Comparison of ENCODE assay signal across 35 mouse cellular contexts in genomic region chr8:71906809-71907208, GRCm38 (mm10).
"Had no signal": no experiment of that assay in that cellular context is flagged by ENCODE, and none has a peak within 500 bp of the region (broad histone marks: within the 10 kb centered on the region; RNA-seq: fewer than 3 reads in every experiment).

No protein-coding gene starts in this region.

- ATAC-seq: hindbrain, embryonic 16.5 days; hindbrain, postnatal 0 days; inflammation-experienced regulatory T-cells, adult 6 months; intestine, embryonic 15.5 days; intestine, embryonic 16.5 days; intestine, postnatal 0 days had no signal

- DNase-seq: heart, postnatal 10 days; heart, postnatal 14 days; heart, postnatal 36 days; heart, postnatal 4 days; kidney, adult 11 months; kidney, adult 18-20 months; kidney, adult 2 months; kidney, adult 8-10 months; kidney, adult 9 months; kidney, postnatal 10 days; kidney, postnatal 14 days; kidney, postnatal 25 days; kidney, postnatal 36 days; kidney, postnatal 4 days; layer of hippocampus, adult 9-11 months; layer of hippocampus, postnatal 36 days had no signal

- H3K27me3 ChIP-seq: heart, embryonic 12.5 days; heart, embryonic 13.5 days; heart, embryonic 15.5 days; intestine, embryonic 15.5 days; kidney, embryonic 15.5 days had no signal

- H3K4me2 ChIP-seq: heart, embryonic 11.5 days; heart, embryonic 12.5 days; heart, embryonic 13.5 days; heart, embryonic 15.5 days; hindbrain, embryonic 12.5 days; hindbrain, embryonic 13.5 days; hindbrain, embryonic 14.5 days; hindbrain, embryonic 15.5 days; intestine, embryonic 15.5 days; kidney, embryonic 15.5 days had no signal

- H3K9ac ChIP-seq: heart, embryonic 12.5 days; heart, embryonic 13.5 days; heart, embryonic 15.5 days; hindbrain, embryonic 12.5 days; hindbrain, embryonic 13.5 days; hindbrain, embryonic 14.5 days; hindbrain, embryonic 15.5 days; intestine, embryonic 15.5 days; kidney, embryonic 15.5 days had no signal

- H3K9me3 ChIP-seq: heart, embryonic 10.5 days; heart, embryonic 15.5 days; hindbrain, embryonic 12.5 days; hindbrain, embryonic 13.5 days; hindbrain, embryonic 15.5 days; intestine, embryonic 15.5 days; kidney, embryonic 15.5 days had no signal

- H3K27ac ChIP-seq: heart, embryonic 10.5 days; heart, embryonic 13.5 days; heart, embryonic 15.5 days; hindbrain, embryonic 10.5 days; hindbrain, embryonic 12.5 days; hindbrain, embryonic 13.5 days; hindbrain, embryonic 14.5 days; hindbrain, embryonic 15.5 days; hindbrain, postnatal 0 days; intestine, embryonic 15.5 days; kidney, embryonic 15.5 days; kidney, postnatal 0 days; layer of hippocampus, adult 2 months had no signal

- H3K4me3 ChIP-seq: heart, embryonic 10.5 days; heart, embryonic 12.5 days; heart, embryonic 13.5 days; heart, embryonic 15.5 days; hindbrain, embryonic 10.5 days; hindbrain, embryonic 12.5 days; hindbrain, embryonic 13.5 days; hindbrain, embryonic 15.5 days; intestine, embryonic 15.5 days; kidney, embryonic 15.5 days; layer of hippocampus, adult 2 months had no signal

- H3K4me1 ChIP-seq: heart, embryonic 10.5 days; heart, embryonic 12.5 days; hindbrain, embryonic 10.5 days; hindbrain, embryonic 12.5 days; intestine, embryonic 15.5 days; kidney, embryonic 15.5 days had no signal

- H3K36me3 ChIP-seq: heart, embryonic 10.5 days; heart, embryonic 12.5 days; heart, embryonic 13.5 days; heart, embryonic 15.5 days; hindbrain, embryonic 10.5 days; hindbrain, embryonic 12.5 days; hindbrain, embryonic 13.5 days; hindbrain, embryonic 15.5 days; intestine, embryonic 15.5 days; kidney, embryonic 15.5 days had no signal
